Mouse (Mus musculus) cerebellum, adult 8-10 months (tissue): ENCODE data around the gene Syt15.

Experiments
- DNase-seq: peaks from one replicate; pipeline ENCODE4 v3.0.0; 2022

Gene Syt15

GRCm38 (mm10) chr14:34219295-34219694, at the start of gene Syt15:
Gene Syt15, plus strand, starts transcription at chr14:34219595.
- DNase-seq = no peak

DNA sequence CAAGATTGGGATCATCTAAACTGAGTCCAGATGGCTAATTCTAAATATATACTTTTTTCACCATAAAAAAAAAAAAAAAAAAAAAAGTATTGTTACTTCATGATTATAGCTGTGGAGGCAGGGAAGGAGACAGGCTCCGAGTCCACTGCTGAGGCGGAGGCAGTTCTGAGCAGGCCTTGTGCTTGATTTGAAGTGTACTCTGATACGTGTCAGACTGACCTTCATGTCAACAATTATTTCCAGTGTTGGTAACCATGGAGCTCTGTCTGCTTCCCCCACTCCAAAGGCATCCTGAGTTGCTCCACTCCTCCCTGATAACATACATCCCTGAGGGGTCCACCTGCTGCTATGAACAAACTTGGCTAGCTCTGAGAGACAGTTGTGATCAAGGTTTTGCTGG, 48.3 kb upstream of the Syt15 start:
- DNase-seq = no peak

GRCm38 (mm10) chr14:34179351-34179750, 40.0 kb upstream of the Syt15 start:
- no peak for DNase-seq

- no peak for DNase-seq
Measured at GRCm38 (mm10) chr14:34183101-34183500, 36.3 kb upstream of the Syt15 start.

GRCm38 (mm10) chr14:34188629-34189028, 30.8 kb upstream of the Syt15 start:
- no peak for DNase-seq

DNA sequence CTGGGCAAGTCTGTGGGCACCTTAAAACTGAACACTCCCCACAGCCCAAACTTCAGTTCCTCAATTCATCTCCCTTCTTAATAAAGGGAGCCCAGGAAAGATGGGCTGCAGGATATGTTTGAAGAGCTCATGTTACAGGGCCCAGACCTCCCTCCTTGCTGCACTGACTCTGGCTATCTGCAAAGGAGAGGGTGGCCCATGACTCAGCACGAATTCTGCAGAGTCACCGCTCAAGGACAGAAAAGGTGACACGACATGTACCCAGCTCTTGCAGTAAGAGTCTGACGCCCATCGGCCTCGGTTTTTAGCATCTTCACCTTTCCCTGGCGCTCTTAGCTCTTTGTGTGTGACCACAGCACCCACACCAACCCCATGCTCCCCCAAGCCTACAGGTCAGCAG, 29.0 kb upstream of the Syt15 start:
- no peak for DNase-seq

- DNase-seq = no peak
Measured at GRCm38 (mm10) chr14:34193879-34194278, 25.5 kb upstream of the Syt15 start.

GRCm38 (mm10) chr14:34195466-34195865, 23.9 kb upstream of the Syt15 start:
- peak; percentile 26 for DNase-seq

DNA sequence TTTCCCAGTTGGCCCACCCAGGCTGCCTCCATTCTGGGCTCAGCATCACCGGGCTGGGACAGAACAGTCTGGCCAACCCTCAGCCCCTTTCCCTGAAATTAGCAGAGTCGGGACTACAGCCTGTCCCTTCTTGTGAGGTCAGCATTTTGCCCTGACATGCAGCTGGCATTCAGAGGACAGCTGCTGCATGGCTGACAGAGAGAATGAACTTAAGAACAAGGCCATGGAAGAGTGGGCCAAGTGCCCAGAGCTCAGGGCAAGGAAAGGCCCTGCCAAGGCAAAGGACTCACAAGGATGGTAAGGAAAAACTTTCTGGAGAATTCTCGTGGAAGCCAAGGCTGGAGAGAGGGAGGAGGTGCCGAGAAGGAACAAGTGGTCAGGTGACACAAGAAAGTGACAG, 22.7 kb upstream of the Syt15 start:
- DNase-seq = no peak

- peak; percentile 51 for DNase-seq
Measured at GRCm38 (mm10) chr14:34200738-34201230, 18.6 kb upstream of the Syt15 start.

- peak; percentile 63 for DNase-seq
Measured at GRCm38 (mm10) chr14:34201231-34202035, 18.0 kb upstream of the Syt15 start, which contains the start of gene Gprin2. Gene Gprin2, minus strand, starts transcription at chr14:34201653.

DNA sequence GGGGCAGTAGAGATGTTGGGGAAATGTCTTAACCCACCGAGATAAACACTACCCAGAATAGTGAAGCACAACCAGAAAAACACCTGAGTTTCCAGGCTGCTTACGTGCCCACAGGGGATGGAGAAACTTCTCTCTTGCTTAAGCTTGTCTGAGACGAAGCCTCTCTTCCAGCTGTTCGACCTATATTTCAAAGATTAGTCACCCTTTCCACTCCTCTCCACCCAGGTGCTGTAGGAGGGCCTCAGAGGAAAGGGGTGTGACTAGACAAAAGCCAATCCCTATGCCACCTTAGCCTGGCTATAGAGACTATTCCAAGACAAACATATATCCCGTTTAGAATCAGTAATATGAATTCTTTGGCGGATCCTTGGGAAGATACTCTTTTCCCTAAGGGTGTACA, 11.4 kb upstream of the Syt15 start:
- DNase-seq = no peak

DNA sequence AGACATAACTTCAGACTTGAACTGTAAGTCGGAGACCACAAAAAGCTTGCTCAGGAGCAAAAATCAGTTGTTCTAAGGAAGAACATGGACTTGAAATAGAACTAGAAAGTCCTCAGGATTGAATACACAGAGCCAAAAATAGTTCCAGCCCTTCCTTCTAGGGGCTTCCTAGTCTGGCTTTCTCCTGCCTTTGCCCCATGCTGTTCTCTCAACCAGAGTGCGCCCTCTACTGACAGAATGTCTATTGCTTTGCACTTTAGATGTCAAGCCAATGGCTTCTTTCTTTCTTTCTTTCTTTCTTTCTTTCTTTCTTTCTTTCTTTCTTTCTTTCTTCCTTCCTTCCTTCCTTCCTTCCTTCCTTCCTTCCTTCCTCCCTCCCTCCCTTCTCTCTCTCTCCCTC, 10.7 kb upstream of the Syt15 start:
- peak; percentile 40 for DNase-seq

GRCm38 (mm10) chr14:34209080-34209479, 10.3 kb upstream of the Syt15 start:
- no peak for DNase-seq

- DNase-seq = no peak
Measured at GRCm38 (mm10) chr14:34209942-34210341, 9.5 kb upstream of the Syt15 start.

GRCm38 (mm10) chr14:34215451-34216127, 3.8 kb upstream of the Syt15 start:
- DNase-seq = no peak

DNA sequence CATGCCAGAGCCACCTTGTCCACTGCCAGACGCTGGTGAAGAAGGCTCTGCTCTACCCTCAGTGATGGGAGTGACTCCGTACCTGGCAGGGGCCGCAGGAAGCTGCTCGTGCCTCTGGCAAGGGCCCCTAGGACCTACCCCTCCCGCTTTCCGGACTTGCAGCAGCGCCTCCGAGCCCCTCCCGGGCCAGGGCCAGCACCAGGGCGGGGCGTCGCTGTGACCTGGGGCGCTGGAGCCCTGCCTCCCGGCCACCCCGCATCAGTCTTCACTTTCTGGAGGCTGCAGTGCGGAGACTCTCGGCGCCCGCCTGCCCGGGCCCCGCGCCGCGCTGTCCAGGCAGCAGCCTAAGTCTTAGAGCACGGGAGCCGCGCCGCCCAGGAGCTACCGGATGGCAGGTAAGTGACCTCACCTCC, 397 bp downstream of the Syt15 start:
- no peak for DNase-seq

GRCm38 (mm10) chr14:34220426-34220825, 1.0 kb downstream of the Syt15 start:
- no peak for DNase-seq

DNA sequence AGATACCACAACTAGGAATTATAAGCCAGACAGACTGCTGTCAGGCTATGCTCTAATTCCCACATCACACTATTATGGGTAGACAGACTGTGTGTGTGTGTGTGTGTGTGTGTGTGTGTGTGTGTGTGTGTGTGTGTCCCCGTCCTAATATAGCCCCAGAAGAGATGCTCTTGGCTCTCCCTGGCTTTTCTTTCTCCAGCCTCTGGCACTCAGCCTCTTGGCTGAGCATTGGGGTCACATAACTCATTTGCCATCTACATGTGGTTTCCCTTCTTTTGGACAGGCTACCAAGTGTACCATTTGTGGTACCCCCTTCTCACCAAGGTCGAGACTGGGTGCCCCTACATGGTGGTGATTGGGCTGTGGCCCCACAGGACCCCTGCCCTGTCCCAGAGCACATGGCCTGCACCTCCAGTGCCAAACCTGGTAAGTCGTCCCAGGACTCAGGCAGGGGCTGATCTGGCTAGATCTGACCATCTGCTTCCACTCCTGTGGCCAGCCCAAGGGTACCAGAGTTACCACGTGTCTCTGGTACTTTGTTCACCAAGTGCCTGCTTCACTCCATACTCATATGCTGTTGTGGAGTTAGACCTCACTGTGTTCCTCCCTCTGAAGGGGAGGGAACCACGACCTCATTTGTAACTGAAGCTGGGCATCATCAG, 2.2 kb downstream of the Syt15 start:
- DNase-seq = no peak

- DNase-seq = no peak
Measured at GRCm38 (mm10) chr14:34223362-34223898, 4.0 kb downstream of the Syt15 start.

DNA sequence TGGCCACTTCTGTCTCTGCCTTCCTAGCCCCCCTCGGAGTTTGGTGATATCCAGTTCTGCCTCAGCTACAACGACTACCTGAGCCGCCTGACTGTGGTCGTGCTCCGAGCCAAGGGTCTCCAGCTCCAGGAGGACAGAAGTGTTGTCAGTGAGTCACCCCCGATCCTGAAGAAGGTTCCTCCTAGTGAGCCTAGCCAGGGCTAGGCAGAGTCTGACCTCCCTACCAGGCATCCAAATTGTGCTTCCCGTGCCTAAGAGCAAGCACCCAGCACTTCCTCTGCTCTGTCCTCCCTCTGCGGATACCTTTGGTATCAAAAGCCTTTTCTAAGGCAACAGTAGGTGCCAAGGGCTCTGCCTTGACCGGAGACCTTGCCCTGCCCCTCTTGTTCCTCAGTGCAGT, 6.6 kb downstream of the Syt15 start:
- no peak for DNase-seq

- DNase-seq = no peak
Measured at GRCm38 (mm10) chr14:34226566-34226965, 7.2 kb downstream of the Syt15 start.

DNA sequence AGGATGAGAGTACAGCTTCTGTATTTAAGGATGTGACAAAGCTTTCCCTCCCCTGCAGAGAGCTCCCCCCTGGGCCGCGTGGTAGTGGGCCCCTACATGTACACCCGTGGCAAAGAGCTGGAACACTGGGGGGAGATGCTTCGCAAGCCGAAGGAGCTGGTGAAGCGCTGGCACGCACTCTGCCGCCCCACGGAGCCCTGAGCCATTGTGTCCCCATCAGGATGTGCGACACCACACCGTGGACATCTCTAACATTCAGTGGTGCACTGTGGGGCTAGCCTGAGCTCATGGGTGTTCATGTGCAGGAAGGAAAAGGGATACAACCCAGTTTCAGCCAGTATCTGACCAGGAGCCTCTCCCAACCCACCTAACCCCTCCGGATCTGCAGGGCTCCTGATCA, 8.6 kb downstream of the Syt15 start:
- no peak for DNase-seq
